Mouse (Mus musculus) intestine, embryonic 16.5 days (tissue): ENCODE measurements at regions not wholly inside any gene's neighbourhood (a gene's known extent, or its start where the extent isn't known, plus 50 kb on each side); places are given as distances from the start of the nearest gene placed in this dataset.

Experiments used
- ATAC-seq: fragments of 200-750 bp; cut with Nextera tagmentation; 2 replicates; pipeline ENCODE4 v1.8.0; 2017; ENCODE audit warnings: moderate TSS enrichment, moderate library complexity
- H3K27ac ChIP-seq: fragments of 300-500 bp; sonication (generic); 2 replicates; pipeline ENCODE4 v1.5.1; 2014; ENCODE audit warnings: mild to moderate bottlenecking, low read length
- H3K27me3 ChIP-seq: fragments of 300-500 bp; sonication (generic); replicated peaks from 2 replicates; pipeline ENCODE4 v1.6.1; 2014; ENCODE audit warnings: low read length, control low read depth, mixed read lengths; ENCODE audit not compliant: control insufficient read depth, insufficient read depth
- H3K36me3 ChIP-seq: fragments of 300-500 bp; sonication (generic); 2 replicates; pipeline ENCODE4 v1.6.1; 2014; ENCODE audit warnings: low read length, control low read depth; ENCODE audit not compliant: control insufficient read depth, insufficient read depth
- H3K4me1 ChIP-seq: fragments of 300-500 bp; sonication (generic); 2 replicates; pipeline ENCODE4 v1.6.1; 2014; ENCODE audit warnings: low read length, control low read depth, mixed read lengths; ENCODE audit not compliant: control insufficient read depth, insufficient read depth
- H3K4me2 ChIP-seq: fragments of 300-500 bp; sonication (generic); 2 replicates; pipeline ENCODE4 v1.6.1; 2014; ENCODE audit warnings: low read depth, low read length, control low read depth
- H3K4me3 ChIP-seq: fragments of 300-500 bp; sonication (generic); 2 replicates; pipeline ENCODE4 v1.5.1; 2014; ENCODE audit warnings: mild to moderate bottlenecking, low read length
- H3K9ac ChIP-seq: fragments of 300-500 bp; sonication (generic); 2 replicates; pipeline ENCODE4 v1.6.1; 2014; ENCODE audit warnings: low read depth, low read length
- H3K9me3 ChIP-seq: fragments of 300-500 bp; sonication (generic); 2 replicates; pipeline ENCODE4 v1.6.1; 2016; ENCODE audit warnings: low read length, control low read depth; ENCODE audit not compliant: control insufficient read depth
- WGBS: fragments of 180-500 bp; shearing (Covaris S2); extraction: QIAGEN DNeasy Blood & Tissue Kit; methylation state at CpG from one replicate; pipeline ENCODE4 v1.1.7; 2014; 5-methylcytosine and 5-hydroxymethylcytosine counted together

DNA sequence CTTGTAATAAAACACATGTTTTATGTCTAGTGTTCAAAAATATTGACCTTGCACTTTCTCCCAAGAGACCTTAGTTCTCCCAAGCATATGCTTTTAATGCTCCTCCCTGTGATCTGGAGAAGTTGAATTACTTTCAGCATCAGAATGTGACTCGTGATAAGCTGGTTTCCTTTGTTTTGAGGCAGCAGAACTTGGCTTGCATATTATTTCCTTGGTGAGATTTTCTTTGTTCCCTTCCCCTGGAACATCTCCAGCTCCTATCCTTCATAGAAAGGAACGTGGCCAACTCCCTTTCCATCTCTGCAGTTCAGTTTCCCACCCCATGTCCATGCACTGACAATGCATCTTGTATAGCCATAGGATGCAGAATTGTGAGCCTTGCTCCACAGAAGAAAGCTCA is 1292.0 kb upstream of the Flrt2 start:
- Histone ChIP-seq H3K36me3 (no peaks in the 10 kb centered on the region), H3K4me1 (no peaks in the 10 kb centered on the region), H3K9ac (no peak overlapping the region), H3K4me2 (no peak overlapping the region), H3K27me3 (no peaks in the 10 kb centered on the region), H3K4me3 (no peak overlapping the region), H3K27ac (no peak overlapping the region), H3K9me3 (no peaks in the 10 kb centered on the region)
- 46% methylated on average over 2 of the region's 2 CpGs for WGBS
- ATAC-seq, result no peak

DNA sequence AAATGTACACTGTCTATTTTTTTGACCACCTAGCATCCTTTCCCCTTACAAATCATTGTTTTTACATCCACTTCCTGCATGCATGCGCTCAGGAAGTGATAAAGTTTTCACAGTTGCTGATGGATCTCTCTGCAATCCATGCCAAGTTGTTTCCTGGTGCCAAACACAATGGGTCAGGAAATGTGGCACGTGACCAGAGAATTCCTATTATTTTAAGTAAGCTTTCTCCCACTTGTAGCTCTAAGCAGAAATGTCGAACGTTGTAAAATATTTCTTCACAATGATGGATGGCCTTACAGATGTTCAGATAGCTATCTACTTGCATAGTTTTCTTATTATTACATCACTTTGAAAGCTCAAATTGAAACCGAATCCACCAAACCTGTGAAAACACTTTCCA is 1271.1 kb upstream of the Flrt2 start:
- Histone ChIP-seq H3K27me3 (no peaks in the 10 kb centered on the region), H3K4me1 (no peaks in the 10 kb centered on the region), H3K9ac (no peak overlapping the region), H3K27ac (no peak overlapping the region), H3K9me3 (no peaks in the 10 kb centered on the region), H3K4me3 (no peak overlapping the region), H3K4me2 (no peak overlapping the region), H3K36me3 (no peaks in the 10 kb centered on the region)
- 56% methylated on average over 5 of the region's 5 CpGs for WGBS
- no peak for ATAC-seq

DNA sequence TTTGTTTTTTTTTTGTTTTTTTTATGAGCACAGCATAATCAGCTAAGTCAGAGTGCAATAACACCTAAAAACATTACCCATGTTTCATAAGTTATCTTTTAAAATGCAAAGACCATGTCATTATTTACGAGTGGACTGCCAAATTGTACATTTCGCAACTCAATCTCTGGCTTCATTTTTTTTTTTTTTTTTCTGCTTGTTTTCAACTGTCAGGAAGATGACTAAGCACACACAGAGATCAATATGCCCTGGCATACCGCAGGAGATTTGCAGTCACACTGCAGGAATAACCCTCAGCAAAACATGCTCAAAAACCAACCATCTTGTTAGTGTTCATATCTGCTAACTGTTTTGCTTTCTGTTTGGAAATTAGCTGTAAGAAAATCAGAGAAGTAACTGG is 1270.3 kb upstream of the Flrt2 start:
- ATAC-seq, result no peak
- H3K27me3 ChIP-seq, result no peaks in the 10 kb centered on the region
- H3K36me3 ChIP-seq, result no peaks in the 10 kb centered on the region
- H3K9me3 ChIP-seq, result no peaks in the 10 kb centered on the region
- WGBS, result 68% methylated on average over 3 of the region's 3 CpGs
- no peaks in the 10 kb centered on the region for H3K4me1 ChIP-seq
- H3K9ac ChIP-seq, result no peak overlapping the region
- H3K4me2 ChIP-seq, result no peak overlapping the region
- no peak overlapping the region for H3K4me3 ChIP-seq
- no peak overlapping the region for H3K27ac ChIP-seq

DNA sequence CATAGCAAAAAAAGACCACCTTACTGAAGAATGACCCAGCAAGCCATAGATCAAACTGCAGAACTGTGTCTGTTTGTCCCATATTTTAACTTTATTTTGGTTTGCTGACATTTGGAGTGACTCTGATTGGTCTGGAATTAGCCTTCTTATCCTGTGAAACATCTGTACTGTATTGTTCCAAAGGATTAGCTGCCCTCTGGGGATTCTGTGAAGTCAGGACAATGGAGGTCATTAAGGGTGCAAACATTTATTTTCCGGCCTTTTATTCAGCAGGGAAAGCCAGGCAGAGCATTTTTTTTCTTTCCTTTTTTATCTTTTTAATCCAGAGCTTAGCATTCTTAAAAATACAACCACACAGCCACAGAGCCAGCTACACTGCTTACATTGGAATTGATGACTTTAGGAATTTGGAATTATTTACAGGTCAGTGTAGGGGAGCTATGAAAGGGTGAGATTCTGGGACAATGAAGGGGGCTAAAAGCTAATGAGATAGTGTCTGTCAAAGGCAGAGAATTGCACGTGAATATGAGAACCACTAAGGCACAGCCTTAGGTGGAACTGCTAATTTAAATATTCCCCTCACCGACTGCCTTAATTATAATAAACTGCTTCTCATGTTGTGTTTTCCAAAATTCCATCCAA is 1267.6 kb upstream of the Flrt2 start:
- H3K27me3 ChIP-seq, result no peaks in the 10 kb centered on the region
- H3K9me3 ChIP-seq, result no peaks in the 10 kb centered on the region
- 20% methylated on average over 3 of the region's 3 CpGs for WGBS
- no peaks in the 10 kb centered on the region for H3K4me1 ChIP-seq
- H3K4me2 ChIP-seq, result no peak overlapping the region
- H3K4me3 ChIP-seq, result no peak overlapping the region
- ATAC-seq, result no peak
- no peaks in the 10 kb centered on the region for H3K36me3 ChIP-seq
- H3K9ac ChIP-seq, result no peak overlapping the region
- no peak overlapping the region for H3K27ac ChIP-seq

DNA sequence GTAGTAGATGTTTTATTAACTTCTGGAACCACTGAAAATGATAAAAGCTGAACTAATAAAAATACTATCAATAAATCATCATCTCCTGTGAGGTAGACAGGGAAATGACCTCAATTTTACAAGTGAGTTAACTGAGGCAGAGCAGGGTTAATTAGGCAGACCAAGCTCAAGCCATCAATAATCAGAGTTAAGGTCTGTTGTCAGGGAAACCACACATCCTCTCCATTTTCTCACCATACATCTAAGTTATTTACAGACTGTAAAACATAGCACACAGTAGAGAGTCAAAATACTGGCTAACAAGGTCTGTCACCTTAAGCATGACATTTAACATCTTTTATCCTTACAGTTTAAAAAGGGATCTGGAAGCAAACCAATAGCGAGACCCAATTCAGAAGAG is 1242.5 kb upstream of the Flrt2 start:
- H3K4me2 ChIP-seq, result no peak overlapping the region
- H3K4me1 ChIP-seq, result no peaks in the 10 kb centered on the region
- 82% methylated on average over 1 of the region's 1 CpGs for WGBS
- no peaks in the 10 kb centered on the region for H3K27me3 ChIP-seq
- no peak overlapping the region for H3K4me3 ChIP-seq
- no peaks in the 10 kb centered on the region for H3K36me3 ChIP-seq
- no peaks in the 10 kb centered on the region for H3K9me3 ChIP-seq
- H3K9ac ChIP-seq, result no peak overlapping the region
- no peak overlapping the region for H3K27ac ChIP-seq
- ATAC-seq, result no peak

DNA sequence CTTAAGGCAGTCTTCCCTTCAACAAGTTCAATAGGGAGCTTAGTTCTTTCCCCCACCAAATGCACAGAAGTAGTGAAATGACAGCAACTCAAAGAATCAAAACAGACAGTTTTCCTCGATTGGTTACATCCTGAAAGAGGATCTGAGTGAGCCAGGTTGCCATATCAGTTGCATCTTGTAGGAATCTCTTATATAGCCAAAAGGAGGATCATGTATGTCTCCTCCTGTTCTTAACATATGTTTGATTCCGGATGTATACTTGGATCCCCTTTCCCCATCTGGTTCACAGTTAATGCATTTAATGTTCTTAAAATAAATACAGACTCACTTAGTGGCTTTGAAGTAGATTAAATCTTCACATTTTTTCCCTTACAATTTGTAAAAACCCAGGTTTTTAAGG is 1224.0 kb upstream of the Flrt2 start:
- no peak overlapping the region for H3K4me2 ChIP-seq
- H3K4me1 ChIP-seq, result no peaks in the 10 kb centered on the region
- no peaks in the 10 kb centered on the region for H3K27me3 ChIP-seq
- no peak overlapping the region for H3K27ac ChIP-seq
- H3K36me3 ChIP-seq, result no peaks in the 10 kb centered on the region
- WGBS, result 64% methylated on average over 2 of the region's 2 CpGs
- no peak overlapping the region for H3K9ac ChIP-seq
- H3K4me3 ChIP-seq, result no peak overlapping the region
- no peak for ATAC-seq
- no peaks in the 10 kb centered on the region for H3K9me3 ChIP-seq

DNA sequence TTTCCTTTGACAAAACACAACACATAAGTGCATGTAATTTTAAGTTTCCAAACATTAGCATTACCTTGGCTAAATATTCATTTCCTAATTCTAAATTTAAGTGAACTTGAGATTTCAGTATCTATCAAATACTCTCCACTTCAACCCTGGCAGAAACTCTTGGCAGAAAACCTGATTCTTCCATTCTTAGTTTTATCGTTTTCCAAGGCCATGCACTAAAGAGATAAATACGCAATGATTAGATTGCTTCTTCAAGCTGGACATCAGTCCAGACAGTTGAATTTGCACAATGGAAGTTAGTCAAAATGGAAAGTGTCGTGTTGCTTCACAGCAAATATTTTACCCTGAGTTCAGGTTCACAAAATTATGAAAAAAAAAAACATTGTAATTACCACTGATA is 1223.4 kb upstream of the Flrt2 start:
- 76% methylated on average over 3 of the region's 3 CpGs for WGBS
- no peaks in the 10 kb centered on the region for H3K4me1 ChIP-seq
- no peaks in the 10 kb centered on the region for H3K36me3 ChIP-seq

DNA sequence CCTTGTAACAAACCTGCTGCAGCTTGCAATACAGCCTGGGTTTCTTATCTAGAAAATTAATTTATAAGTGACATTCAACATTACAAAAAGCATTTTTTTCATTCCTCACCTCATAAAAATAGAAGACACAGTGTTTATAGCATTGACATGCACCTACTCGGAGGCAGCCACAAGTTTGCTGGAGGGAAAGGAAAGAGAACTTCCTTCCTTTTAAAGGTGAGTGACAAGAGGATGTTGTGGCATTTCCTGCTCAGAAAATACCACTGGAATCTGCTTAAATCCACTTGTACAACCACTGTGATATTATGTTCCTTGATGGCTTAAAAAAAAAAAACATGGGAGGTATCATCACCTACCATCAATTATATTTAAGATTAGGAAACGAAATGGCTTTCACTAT is 1222.2 kb upstream of the Flrt2 start:
- Histone ChIP-seq H3K4me2 (no peak overlapping the region), H3K27me3 (no peaks in the 10 kb centered on the region), H3K9me3 (no peaks in the 10 kb centered on the region), H3K4me3 (no peak overlapping the region), H3K27ac (no peak overlapping the region), H3K36me3 (no peaks in the 10 kb centered on the region), H3K4me1 (no peaks in the 10 kb centered on the region), H3K9ac (no peak overlapping the region)
- no peak for ATAC-seq
- 73% methylated on average over 2 of the region's 2 CpGs for WGBS

More for the DNA sequence above, 1223.4 kb upstream of the Flrt2 start:
- Histone ChIP-seq H3K9me3 (no peaks in the 10 kb centered on the region), H3K27me3 (no peaks in the 10 kb centered on the region), H3K4me2 (no peak overlapping the region), H3K27ac (no peak overlapping the region), H3K9ac (no peak overlapping the region), H3K4me3 (no peak overlapping the region)
- no peak for ATAC-seq

DNA sequence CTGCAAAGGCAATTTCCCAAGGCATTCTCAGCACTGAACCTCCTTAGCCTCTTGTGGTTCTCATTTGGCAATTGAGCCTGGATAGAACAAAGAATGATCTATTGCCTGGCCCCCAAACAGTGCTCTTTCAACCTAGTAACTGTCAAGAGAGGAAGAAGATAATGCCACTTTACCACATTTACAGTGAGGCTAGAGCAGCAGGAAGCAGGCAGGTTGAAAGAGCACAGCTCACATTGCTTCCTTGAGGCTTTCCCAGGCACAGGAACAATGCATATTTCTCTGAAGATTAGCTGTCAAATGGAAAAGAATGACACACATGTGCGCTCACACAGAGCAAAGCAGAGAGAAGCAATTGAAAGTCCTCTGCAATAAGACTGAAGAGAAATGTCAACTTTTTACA is 1221.0 kb upstream of the Flrt2 start:
- Histone ChIP-seq H3K9ac (no peak overlapping the region), H3K9me3 (no peaks in the 10 kb centered on the region), H3K27ac (no peak overlapping the region), H3K4me2 (no peak overlapping the region), H3K4me1 (no peaks in the 10 kb centered on the region), H3K36me3 (no peaks in the 10 kb centered on the region), H3K27me3 (no peaks in the 10 kb centered on the region), H3K4me3 (no peak overlapping the region)
- 60% methylated on average over 1 of the region's 1 CpGs for WGBS
- ATAC-seq, result no peak

DNA sequence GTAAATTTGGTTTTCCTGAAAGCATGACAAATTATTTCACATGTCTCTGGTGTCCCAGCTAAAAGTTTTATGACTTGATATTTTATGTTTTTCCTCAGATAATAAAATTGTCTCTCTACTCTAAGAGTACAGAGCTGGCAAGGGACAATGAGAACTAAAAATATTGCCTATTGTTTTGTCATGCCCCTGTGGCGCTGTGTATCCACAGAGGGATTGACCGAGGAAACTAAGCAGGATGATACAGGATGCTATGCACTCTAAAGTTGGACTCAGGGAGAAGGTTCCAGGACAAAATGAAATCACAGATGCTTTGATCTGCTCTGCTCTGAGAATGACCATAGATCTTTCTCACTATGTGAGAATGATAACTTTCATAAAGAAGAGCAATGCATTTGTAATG is 1203.3 kb upstream of the Flrt2 start:
- Histone ChIP-seq H3K9ac (no peak overlapping the region), H3K27ac (no peak overlapping the region), H3K27me3 (no peaks in the 10 kb centered on the region), H3K4me1 (no peaks in the 10 kb centered on the region), H3K9me3 (no peaks in the 10 kb centered on the region), H3K4me2 (no peak overlapping the region), H3K4me3 (no peak overlapping the region), H3K36me3 (no peaks in the 10 kb centered on the region)
- 83% methylated on average over 2 of the region's 2 CpGs for WGBS
- no peak for ATAC-seq
